Mouse (Mus musculus) megakaryocyte-erythroid progenitor cell, adult 5-6 weeks (primary cell): Measurements from ENCODE around the gene Slc8b1. TPM values are rescaled to one million over a fixed set of nuclear protein-coding genes. Genes with fewer than 3 reads are reported as not detected.

Experiments used
- ATAC-seq: replicated peaks from 2 replicates; pipeline ENCODE4 v1.8.0; 2016; ENCODE audit warnings: mild to moderate bottlenecking, inconsistent platforms; ENCODE audit not compliant: severe bottlenecking, poor library complexity, low FRiP score, low TSS enrichment
- total RNA-seq, 2 experiments: library from RNA; stranded (forward) in 1 of 2; stranded (reverse) in 1 of 2; fragments of 200-1000, 215-1000 nt in 1 of 2; fragments of >200 nt in 1 of 2; fragmentation: Nextera tagmentation in 1 of 2; gene quantifications; 2 replicates each; pipeline ENCODE4 v1.2.3; 2014 to 2017

Gene Slc8b1
- total RNA-seq, 2 experiments from 2014 or later = 0.09 to 0.35 TPM

DNA sequence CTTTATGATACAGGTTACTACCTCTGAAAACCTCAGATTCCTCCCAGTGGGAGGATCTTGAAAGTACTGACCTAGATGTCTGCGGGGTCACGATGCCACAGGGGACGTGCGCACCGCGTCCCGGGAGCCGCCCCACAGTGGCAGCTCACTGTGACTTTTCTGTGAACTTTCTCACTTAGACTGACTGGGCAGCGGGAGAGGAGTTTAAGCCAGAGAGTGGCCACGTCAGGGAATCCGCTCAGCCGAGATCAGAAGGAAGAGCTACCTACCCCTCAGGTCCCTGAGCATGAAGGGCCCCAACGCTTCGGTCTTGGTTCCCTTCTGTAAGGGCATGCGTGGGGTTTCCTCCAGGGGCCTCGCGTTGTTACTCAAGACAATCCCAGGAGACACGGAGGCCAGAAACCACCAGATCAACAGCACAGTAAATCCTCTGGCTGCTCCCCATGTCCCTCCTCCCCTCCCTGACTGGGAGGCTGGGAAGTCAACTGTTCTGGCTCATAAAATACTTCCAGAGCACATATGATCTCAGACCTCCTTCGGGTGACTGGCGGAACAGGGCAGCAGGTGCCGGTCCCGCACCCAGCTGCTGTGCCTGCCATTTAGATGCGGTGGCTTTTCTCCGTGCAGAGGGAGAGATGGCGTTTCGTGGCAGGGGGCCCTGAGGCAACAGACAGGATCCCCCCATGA is 68.4 kb downstream of the Slc8b1 start:
- no peak for ATAC-seq

- ATAC-seq = no peak
Observed at GRCm38 (mm10) chr5:120579898-120580626, 69.1 kb downstream of the Slc8b1 start.

DNA sequence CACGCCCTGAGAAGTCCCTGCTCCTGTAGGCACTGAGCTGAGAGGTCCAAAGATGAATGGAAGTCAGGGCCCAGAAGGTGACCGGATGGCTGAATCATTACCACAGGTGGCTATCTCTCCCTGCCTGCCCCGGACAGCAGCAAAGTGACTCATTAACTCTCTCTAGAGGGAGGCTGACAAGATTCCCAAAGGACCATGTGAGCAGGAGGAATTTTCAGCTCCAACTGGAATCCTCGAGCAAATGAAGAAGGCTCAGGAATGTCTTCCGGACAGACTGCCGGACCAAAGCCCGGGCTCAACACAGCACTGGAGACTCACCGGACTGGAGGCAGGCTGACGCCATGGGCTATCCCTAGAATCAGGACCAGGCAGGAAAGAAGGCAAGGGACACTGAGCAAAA is 71.0 kb downstream of the Slc8b1 start:
- ATAC-seq = no peak

DNA sequence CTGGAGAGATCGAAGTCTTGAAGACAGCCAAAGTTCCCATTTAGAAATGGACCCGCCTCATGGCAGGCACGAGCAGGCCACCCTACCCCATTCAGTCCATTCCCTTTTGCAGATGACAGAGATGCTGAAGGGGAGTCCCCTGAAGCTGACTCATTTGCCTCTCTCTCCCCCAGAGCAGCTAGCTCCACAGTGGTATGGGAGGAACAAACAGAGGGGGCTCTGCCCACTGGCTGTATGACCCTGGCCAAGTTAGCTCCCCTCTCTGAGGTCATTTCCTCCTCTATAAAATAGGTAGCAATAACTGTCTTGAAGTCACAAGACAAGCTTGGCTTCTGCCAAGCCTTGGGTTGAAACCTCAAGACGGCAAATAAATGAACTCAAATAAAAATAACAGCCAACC is 72.5 kb downstream of the Slc8b1 start:
- ATAC-seq = no peak

Other genes with a start within 250 kb of the Slc8b1 start
- gene Lhx5, start 79.5 kb upstream of the Slc8b1 start, total RNA-seq (2014; fragmentation: Nextera tagmentation) = not detected in 2 replicates
- not detected in 2 replicates for gene Lhx5, start 79.5 kb upstream of the Slc8b1 start, total RNA-seq (2017)
- 59.5 and 72.1 TPM in 2 replicates for gene Sdsl, start 38.4 kb upstream of the Slc8b1 start, total RNA-seq (2014; fragmentation: Nextera tagmentation)
- 58.5 and 67.3 TPM in 2 replicates for gene Sdsl, start 38.4 kb upstream of the Slc8b1 start, total RNA-seq (2017)
- gene Sds, start 34.6 kb upstream of the Slc8b1 start, total RNA-seq (2014; fragmentation: Nextera tagmentation) = not detected in 2 replicates
- not detected in 2 replicates for gene Sds, start 34.6 kb upstream of the Slc8b1 start, total RNA-seq (2017)
- 13.6 and 20.8 TPM in 2 replicates for gene Plbd2, start 7.5 kb upstream of the Slc8b1 start, total RNA-seq (2014; fragmentation: Nextera tagmentation)
- gene Plbd2, start 7.5 kb upstream of the Slc8b1 start, total RNA-seq (2017) = 6.3 and 8.7 TPM in 2 replicates
- gene Tpcn1, start 77.5 kb downstream of the Slc8b1 start, total RNA-seq (2014; fragmentation: Nextera tagmentation) = 71.7 and 84.7 TPM in 2 replicates
- gene Tpcn1, start 77.5 kb downstream of the Slc8b1 start, total RNA-seq (2017) = 16.0 and 19.1 TPM in 2 replicates
- 6.4 and 9.0 TPM in 2 replicates for gene Iqcd, start 77.8 kb downstream of the Slc8b1 start, total RNA-seq (2014; fragmentation: Nextera tagmentation)
- gene Iqcd, start 77.8 kb downstream of the Slc8b1 start, total RNA-seq (2017) = 6.3 and 7.9 TPM in 2 replicates
- gene Rita1, start 101.4 kb downstream of the Slc8b1 start, total RNA-seq (2014; fragmentation: Nextera tagmentation) = 9.9 and 11.8 TPM in 2 replicates
- gene Rita1, start 101.4 kb downstream of the Slc8b1 start, total RNA-seq (2017) = 5.5 and 6.9 TPM in 2 replicates
- gene Ddx54, start 101.6 kb downstream of the Slc8b1 start, total RNA-seq (2014; fragmentation: Nextera tagmentation) = 28.3 and 41.7 TPM in 2 replicates
- gene Ddx54, start 101.6 kb downstream of the Slc8b1 start, total RNA-seq (2017) = 40.4 and 40.6 TPM in 2 replicates
- gene Cfap73, start 123.1 kb downstream of the Slc8b1 start, total RNA-seq (2014; fragmentation: Nextera tagmentation) = not detected in 2 replicates
- not detected in 2 replicates for gene Cfap73, start 123.1 kb downstream of the Slc8b1 start, total RNA-seq (2017)
- not detected in 2 replicates for gene Rasal1, start 137.6 kb downstream of the Slc8b1 start, total RNA-seq (2014; fragmentation: Nextera tagmentation)
- not detected in 2 replicates for gene Rasal1, start 137.6 kb downstream of the Slc8b1 start, total RNA-seq (2017)
- 8.7 TPM in 1 of 2 replicates, not detected in the other for gene Dtx1, start 200.8 kb downstream of the Slc8b1 start, total RNA-seq (2014; fragmentation: Nextera tagmentation)
- 0.56 TPM in 1 of 2 replicates, not detected in the other for gene Dtx1, start 200.8 kb downstream of the Slc8b1 start, total RNA-seq (2017)
- gene Oas2, start 238.7 kb downstream of the Slc8b1 start, total RNA-seq (2014; fragmentation: Nextera tagmentation) = 1.7 and 2.0 TPM in 2 replicates
- 0.72 and 1.3 TPM in 2 replicates for gene Oas2, start 238.7 kb downstream of the Slc8b1 start, total RNA-seq (2017)